Mouse (Mus musculus): Measurements from ENCODE around the gene Dgat2. TPM values are rescaled to one million over a fixed set of nuclear protein-coding genes. Genes with fewer than 3 reads are reported as not detected.
A peak's percentile ranks its signal among the peaks of the same experiment; 100 is the strongest.

Gene Dgat2
- total RNA-seq, 2 experiments from 2014 or later: 0.42 to 2.8 TPM

- ATAC-seq (replicated peaks; ENCODE audit: low FRiP score, poor library complexity, severe bottlenecking): no peak
Measured at GRCm38 (mm10) chr7:99167939-99168338, 14.6 kb downstream of the Dgat2 start.

DNA sequence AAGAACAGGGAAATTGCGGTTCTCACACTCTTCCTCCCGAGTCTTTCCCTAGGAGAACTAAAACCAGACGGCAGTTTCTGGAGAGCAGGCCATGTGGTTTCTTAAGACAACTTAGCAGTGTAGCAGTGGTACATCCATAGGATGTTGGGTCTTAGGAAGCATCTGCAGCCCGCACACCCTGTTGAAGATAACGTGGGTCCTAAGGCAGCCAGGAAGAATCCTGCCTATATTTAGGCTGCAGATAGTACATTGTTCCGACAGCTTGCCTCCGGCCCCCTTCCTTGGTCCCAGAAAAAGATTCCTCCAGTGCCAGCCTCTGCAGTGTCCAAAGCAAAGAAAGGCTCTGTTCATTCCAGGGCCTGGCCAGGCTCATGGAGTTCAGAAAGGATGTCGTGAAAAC, 16.4 kb downstream of the Dgat2 start:
- no peak for ATAC-seq (replicated peaks; ENCODE audit: low FRiP score, poor library complexity, severe bottlenecking)

- no peak for ATAC-seq (replicated peaks; ENCODE audit: low FRiP score, poor library complexity, severe bottlenecking)
Measured at GRCm38 (mm10) chr7:99164873-99165410, 17.6 kb downstream of the Dgat2 start.

DNA sequence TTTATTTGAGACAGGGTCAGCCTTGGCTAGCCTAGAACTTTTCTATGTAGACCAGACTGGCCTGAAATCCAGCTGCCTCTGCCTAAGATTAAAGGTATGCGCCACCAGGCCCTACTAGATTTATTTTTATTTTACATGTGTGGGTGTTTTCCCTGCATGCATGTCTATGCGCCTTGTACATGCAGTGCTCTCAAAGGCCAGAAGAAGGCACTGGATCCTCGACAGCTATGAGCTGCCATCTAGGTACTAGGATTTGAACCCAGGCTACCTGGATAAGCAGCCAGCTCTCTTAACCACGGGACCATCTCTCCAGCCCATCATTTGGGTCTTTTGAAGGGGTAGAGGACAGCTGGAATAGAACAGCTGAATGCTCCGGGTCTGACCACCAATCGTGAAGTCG, 20.1 kb downstream of the Dgat2 start:
- no peak for ATAC-seq (replicated peaks; ENCODE audit: low FRiP score, poor library complexity, severe bottlenecking)

DNA sequence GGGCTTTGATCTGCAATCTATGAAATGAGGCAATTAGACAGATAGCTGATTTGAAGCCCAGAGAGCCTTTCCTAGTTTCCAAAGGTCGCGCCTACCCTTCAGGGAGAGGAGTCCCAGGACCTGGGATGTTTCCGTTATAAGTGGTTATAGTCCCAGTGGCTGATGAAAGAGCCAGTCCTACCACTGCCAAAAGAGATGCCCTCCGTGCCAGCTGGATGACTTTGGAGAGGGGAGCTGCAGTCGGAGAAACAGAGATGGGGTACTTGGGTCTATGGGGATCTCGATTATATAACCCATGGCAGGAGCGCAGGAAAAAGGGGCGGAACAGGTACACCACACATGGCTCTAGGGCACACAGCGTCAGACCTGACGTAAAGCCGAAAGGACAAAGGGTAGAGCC, 20.6 kb downstream of the Dgat2 start:
- ATAC-seq (replicated peaks; ENCODE audit: low FRiP score, poor library complexity, severe bottlenecking): no peak

DNA sequence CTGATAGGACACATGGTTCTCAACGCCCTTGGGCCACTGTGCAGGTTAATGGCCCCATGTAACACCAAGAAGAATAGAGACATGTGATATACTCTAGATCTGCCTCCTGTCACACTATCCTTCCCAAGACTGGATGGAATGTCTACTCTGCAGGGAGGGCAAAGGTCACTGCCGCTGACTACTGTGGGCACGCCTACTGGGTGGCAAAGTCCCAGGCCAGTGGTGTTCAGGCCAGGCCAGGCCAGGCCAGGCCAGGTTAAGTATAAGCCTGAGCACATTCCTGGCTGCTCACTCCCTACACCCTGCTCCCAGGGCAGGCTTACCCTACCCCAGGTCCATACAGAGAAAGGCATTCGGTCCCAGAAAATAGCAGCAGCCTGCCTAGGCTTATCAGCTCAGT, 21.0 kb downstream of the Dgat2 start:
- no peak for ATAC-seq (replicated peaks; ENCODE audit: low FRiP score, poor library complexity, severe bottlenecking)

GRCm38 (mm10) chr7:99160995-99161394, 21.5 kb downstream of the Dgat2 start:
- ATAC-seq (replicated peaks; ENCODE audit: low FRiP score, poor library complexity, severe bottlenecking): no peak

GRCm38 (mm10) chr7:99159446-99159845, 23.1 kb downstream of the Dgat2 start:
- ATAC-seq (replicated peaks; ENCODE audit: low FRiP score, poor library complexity, severe bottlenecking): no peak

- no peak for ATAC-seq (replicated peaks; ENCODE audit: low FRiP score, poor library complexity, severe bottlenecking)
Measured at GRCm38 (mm10) chr7:99158904-99159303, 23.6 kb downstream of the Dgat2 start.

DNA sequence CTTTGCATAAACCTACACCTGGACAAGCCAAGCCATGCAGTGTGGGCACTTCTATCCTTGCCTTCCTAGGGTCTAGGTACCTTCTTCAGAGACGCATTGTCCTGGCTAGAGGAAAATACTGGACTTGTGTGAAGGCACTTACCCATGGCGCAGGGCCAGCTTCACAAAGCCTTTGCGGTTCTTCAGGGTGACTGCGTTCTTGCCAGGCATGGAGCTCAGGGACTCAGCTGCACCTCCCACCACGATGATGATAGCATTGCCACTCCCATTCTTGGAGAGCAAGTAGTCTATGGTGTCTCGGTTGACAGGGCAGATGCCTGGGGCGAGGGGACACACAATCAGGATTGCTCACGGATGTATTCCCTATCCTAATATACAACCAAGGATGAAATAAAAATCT, 24.5 kb downstream of the Dgat2 start:
- ATAC-seq (replicated peaks; ENCODE audit: low FRiP score, poor library complexity, severe bottlenecking): no peak

DNA sequence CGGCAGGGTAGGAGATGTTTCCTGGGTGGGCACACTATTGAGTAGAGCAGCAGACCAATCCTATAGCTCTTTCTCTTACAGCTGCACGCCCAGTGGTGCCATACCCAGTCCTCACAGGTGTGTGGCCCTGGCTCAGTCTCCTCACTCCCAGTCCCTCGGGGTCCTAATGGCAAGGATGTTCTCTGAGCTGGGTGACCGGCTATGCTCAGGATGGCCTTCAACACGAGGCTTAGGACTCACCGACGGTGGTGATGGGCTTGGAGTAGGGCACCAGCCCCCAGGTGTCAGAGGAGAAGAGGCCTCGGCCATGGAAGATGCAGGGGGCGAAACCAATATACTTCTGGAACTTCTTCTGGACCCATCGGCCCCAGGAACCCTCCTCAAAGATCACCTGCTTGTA, 25.8 kb downstream of the Dgat2 start:
- no peak for ATAC-seq (replicated peaks; ENCODE audit: low FRiP score, poor library complexity, severe bottlenecking)

- no peak for ATAC-seq (replicated peaks; ENCODE audit: low FRiP score, poor library complexity, severe bottlenecking)
Measured at GRCm38 (mm10) chr7:99155311-99156289, 26.9 kb downstream of the Dgat2 start.

DNA sequence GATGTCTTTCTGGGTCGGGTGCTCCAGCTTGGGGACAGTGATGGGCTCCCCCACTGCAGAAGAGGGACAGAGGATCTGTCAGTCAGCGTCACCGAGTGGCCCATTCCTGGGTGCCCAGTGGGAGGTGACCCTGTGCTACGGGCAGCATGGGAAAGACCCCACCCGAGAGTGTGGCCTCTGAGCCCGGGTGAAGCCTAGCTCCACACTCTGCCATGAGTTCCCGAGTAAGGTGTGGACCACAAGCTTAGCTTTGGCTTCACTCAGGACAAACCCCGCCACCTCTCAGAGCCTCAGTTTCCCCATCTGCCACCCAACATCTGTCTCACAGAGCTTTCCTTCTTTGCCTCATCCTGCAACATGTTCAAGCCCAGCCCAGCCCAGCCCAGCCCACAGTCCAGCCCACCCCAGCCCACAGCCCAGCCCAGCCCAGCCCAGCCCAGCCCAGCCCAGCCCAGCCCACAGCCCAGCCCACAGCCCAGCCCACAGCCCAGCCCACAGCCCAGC, 27.8 kb downstream of the Dgat2 start:
- no peak for ATAC-seq (replicated peaks; ENCODE audit: low FRiP score, poor library complexity, severe bottlenecking)

- no peak for ATAC-seq (replicated peaks; ENCODE audit: low FRiP score, poor library complexity, severe bottlenecking)
Measured at GRCm38 (mm10) chr7:99153686-99154202, 28.8 kb downstream of the Dgat2 start.

GRCm38 (mm10) chr7:99152756-99153155, 29.8 kb downstream of the Dgat2 start:
- no peak for ATAC-seq (replicated peaks; ENCODE audit: low FRiP score, poor library complexity, severe bottlenecking)

GRCm38 (mm10) chr7:99151342-99151741, 31.2 kb downstream of the Dgat2 start:
- peak; percentile 95 for ATAC-seq (replicated peaks; ENCODE audit: low FRiP score, poor library complexity, severe bottlenecking)

DNA sequence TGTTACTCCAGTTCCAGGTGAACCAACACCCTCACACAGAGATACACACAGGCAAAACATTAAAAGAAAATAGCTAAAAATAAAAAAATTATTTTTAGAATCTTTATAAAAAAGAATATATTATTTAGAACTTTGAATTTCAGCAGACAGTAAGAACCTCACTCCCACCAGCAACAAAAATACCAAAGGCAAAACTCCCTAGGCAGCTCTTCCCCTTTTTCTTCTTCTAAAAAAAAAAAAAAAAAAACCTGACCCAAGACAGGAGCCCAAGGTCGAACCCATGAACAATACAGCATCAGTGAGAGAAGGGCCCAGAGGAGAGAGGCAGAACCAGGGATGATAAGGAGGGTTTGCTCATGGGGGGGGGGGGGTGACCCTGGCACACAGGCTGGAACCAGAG, 33.5 kb downstream of the Dgat2 start:
- no peak for ATAC-seq (replicated peaks; ENCODE audit: low FRiP score, poor library complexity, severe bottlenecking)

GRCm38 (mm10) chr7:99147494-99147893, 35.0 kb downstream of the Dgat2 start:
- ATAC-seq (replicated peaks; ENCODE audit: low FRiP score, poor library complexity, severe bottlenecking): no peak

- no peak for ATAC-seq (replicated peaks; ENCODE audit: low FRiP score, poor library complexity, severe bottlenecking)
Measured at GRCm38 (mm10) chr7:99146906-99147305, 35.6 kb downstream of the Dgat2 start.

- no peak for ATAC-seq (replicated peaks; ENCODE audit: low FRiP score, poor library complexity, severe bottlenecking)
Measured at GRCm38 (mm10) chr7:99146011-99146410, 36.5 kb downstream of the Dgat2 start.

DNA sequence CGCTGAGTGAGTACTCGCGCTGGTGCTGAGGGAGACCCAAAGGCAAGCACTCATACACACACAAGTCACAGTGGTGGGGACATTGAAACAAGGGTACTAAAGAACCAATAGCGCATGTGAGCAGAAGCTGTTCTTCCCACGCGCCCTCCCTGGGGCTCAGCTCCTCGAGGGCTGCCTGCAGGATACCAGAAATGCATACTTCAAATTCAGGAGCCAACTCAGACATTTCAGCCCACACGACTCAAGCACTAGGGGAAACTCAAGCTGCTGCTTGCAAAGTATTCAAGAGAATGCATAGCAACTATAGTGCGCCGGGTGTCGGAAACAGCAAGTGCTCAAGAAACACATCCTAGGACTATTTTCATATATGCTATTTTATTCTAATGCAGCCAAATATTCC, 37.9 kb downstream of the Dgat2 start:
- ATAC-seq (replicated peaks; ENCODE audit: low FRiP score, poor library complexity, severe bottlenecking): no peak
